Mouse (Mus musculus) brown adipose tissue, adult 24 weeks (tissue): Measurements from ENCODE around the gene Ss18l1. TPM values are rescaled to one million over a fixed set of nuclear protein-coding genes. Genes with fewer than 3 reads are reported as not detected.

ENCODE experiments used
- H3K27ac ChIP-seq: fragments of 200-500 bp; replicated peaks from 2 replicates; pipeline ENCODE4 v1.5.1; 2012; ENCODE audit warnings: low read depth, mild to moderate bottlenecking, low read length
- H3K4me1 ChIP-seq: fragments of 200-500 bp; 2 replicates; pipeline ENCODE4 v1.6.1; 2012; ENCODE audit warnings: low read length, mixed read lengths; ENCODE audit not compliant: control insufficient read depth, insufficient read depth, insufficient read length
- H3K4me3 ChIP-seq: fragments of 200-500 bp; 2 replicates; pipeline ENCODE4 v1.5.1; 2012; ENCODE audit warnings: low read depth, mild to moderate bottlenecking, low read length, moderate library complexity; ENCODE audit not compliant: insufficient read depth
- polyA plus RNA-seq: library from polyadenylated mRNA; stranded (reverse); fragments of >200 nt; gene quantifications from 2 replicates; pipeline ENCODE4 v1.2.4, GENCODE M21; 2012; ENCODE audit not compliant: missing spikeins, insufficient read depth, insufficient read length

The Ss18l1 gene
- polyA plus RNA-seq = 1.2 and 1.5 TPM in 2 replicates

- peaks cover 7% of the 10 kb centered on the region for H3K4me1 ChIP-seq
- H3K27ac ChIP-seq = peak within 1 kb of the TSS; percentile 92
- peak within 1 kb of the TSS; percentile 99 for H3K4me3 ChIP-seq
These were observed at the start of gene Ss18l1, which contains the start of gene Psma7 for GRCm38 (mm10) chr2:180042256-180042857. TSS of gene Ss18l1 (plus strand) at chr2:180042509. TSS of gene Psma7 (minus strand) at chr2:180042433.

DNA sequence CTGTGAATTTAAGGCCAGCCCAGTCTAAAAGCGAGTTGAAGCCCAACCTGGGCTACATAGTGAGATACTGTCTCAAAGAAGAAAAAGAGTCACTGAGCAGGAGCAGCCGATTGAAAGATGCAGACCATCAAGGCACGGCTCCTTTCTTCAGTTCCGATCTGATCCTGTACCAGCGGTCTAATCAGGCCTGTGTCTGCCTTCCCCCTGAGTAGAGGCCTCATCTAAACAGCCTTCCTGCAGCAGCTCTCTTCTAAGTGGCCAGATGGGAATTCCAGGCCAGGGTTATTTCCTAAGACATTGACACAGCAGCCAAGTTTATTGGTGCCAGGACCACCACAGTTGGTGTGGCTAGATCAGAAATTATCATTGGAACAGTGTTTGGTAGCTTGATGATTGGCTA, 49.2 kb upstream of the Ss18l1 start:
- Histone ChIP-seq H3K4me3 (no peak overlapping the region), H3K4me1 (no peaks in the 10 kb centered on the region), H3K27ac (no peak overlapping the region)

DNA sequence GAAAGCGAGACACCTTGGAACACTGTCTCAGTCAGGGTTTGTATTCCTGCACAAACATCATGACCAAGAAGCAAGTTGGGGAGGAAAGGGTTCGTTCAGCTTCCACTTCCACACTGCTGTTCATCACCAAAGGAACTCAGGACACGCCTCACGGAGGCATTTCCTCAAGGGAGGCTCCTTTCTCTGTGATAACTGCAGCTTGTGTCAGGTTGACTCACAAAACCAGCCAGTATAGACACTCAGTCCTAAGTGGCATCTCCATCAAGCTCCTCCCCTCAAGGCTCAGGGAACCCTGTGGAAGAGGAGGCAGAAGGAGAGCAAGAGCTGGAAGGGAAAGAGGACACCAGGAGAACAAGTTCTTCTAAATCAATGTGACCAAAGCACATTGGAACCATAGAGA, 43.9 kb upstream of the Ss18l1 start:
- Histone ChIP-seq H3K27ac (no peak overlapping the region), H3K4me1 (no peaks in the 10 kb centered on the region), H3K4me3 (no peak overlapping the region)

- no peaks in the 10 kb centered on the region for H3K4me1 ChIP-seq
These were observed 40.7 kb upstream of the Ss18l1 start for GRCm38 (mm10) chr2:180001635-180002034.

GRCm38 (mm10) chr2:180005656-180006351, 36.5 kb upstream of the Ss18l1 start:
- H3K4me3 ChIP-seq = no peak overlapping the region
- H3K27ac ChIP-seq = no peak overlapping the region
- no peaks in the 10 kb centered on the region for H3K4me1 ChIP-seq

More at GRCm38 (mm10) chr2:180001635-180002034, 40.7 kb upstream of the Ss18l1 start:
- H3K27ac ChIP-seq = no peak overlapping the region
- no peak overlapping the region for H3K4me3 ChIP-seq

GRCm38 (mm10) chr2:180006352-180007017, 35.8 kb upstream of the Ss18l1 start:
- Histone ChIP-seq H3K4me1 (no peaks in the 10 kb centered on the region), H3K27ac (no peak overlapping the region), H3K4me3 (no peak overlapping the region)

DNA sequence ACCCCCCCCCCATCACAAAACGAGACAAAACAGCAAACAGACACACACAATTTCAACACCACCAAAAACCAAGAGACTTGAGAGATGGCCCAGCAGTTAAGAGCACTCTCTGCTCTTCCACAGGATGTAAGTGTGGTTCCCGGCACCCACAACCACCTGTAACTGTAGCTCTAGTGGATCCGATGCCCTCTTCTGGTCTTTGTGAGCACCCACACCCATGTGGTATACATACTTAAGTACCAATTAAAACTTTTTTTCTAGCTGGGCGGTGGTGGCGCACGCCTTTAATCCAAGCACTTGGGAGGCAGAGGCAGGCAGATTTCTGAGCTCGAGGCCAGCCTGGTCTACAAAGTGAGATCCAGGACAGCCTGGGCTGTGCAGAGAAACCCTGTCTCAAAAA, 31.6 kb upstream of the Ss18l1 start:
- no peak overlapping the region for H3K27ac ChIP-seq
- no peaks in the 10 kb centered on the region for H3K4me1 ChIP-seq
- no peak overlapping the region for H3K4me3 ChIP-seq

DNA sequence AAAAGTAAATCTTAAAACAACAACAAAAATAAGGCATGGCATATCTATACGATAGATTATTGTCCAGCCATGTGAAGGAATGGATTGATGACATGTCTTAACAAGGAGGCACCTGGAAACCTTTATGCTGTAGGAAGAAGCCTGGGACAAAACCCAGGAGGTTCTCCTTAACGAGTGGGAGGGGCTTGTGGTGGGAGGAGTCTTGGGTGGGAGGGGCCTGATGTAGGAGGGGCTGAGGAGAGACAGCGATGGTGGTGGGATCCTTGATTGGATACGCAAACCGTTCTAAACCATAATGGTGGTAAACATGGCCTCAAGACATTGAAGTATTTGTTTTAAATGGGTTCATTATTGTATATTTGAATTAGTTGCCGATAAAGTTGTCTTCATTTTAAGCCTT, 30.9 kb upstream of the Ss18l1 start:
- no peak overlapping the region for H3K27ac ChIP-seq
- no peak overlapping the region for H3K4me3 ChIP-seq
- no peaks in the 10 kb centered on the region for H3K4me1 ChIP-seq

GRCm38 (mm10) chr2:180013686-180014085, 28.6 kb upstream of the Ss18l1 start:
- Histone ChIP-seq H3K4me3 (no peak overlapping the region), H3K27ac (no peak overlapping the region), H3K4me1 (no peaks in the 10 kb centered on the region)

GRCm38 (mm10) chr2:180017632-180018031, 24.7 kb upstream of the Ss18l1 start:
- Histone ChIP-seq H3K27ac (no peak overlapping the region), H3K4me1 (no peaks in the 10 kb centered on the region), H3K4me3 (no peak overlapping the region)

DNA sequence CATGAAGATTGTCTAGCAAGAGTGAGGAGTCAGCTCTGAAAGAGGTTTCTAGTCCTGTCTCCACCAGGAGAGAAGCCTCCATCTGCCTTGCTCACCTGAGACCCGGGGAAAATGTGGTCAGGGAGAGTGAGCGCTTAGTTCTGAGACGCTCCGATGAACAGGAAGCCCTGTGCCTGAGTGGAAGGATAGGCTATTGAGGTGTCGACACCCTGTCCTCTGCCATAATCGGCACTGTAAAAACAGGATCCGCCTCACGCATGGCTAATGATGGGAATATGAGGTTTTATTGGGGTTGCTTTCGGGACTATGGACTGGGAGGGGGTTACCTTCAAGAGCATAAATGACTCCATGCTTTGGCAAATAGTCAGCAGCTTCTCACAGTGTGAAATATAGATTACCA, 23.7 kb upstream of the Ss18l1 start:
- no peak overlapping the region for H3K27ac ChIP-seq
- H3K4me1 ChIP-seq = no peaks in the 10 kb centered on the region
- no peak overlapping the region for H3K4me3 ChIP-seq

GRCm38 (mm10) chr2:180020091-180020661, 22.1 kb upstream of the Ss18l1 start:
- Histone ChIP-seq H3K4me1 (no peaks in the 10 kb centered on the region), H3K27ac (no peak overlapping the region), H3K4me3 (no peak overlapping the region)

GRCm38 (mm10) chr2:180020919-180021318, 21.4 kb upstream of the Ss18l1 start:
- H3K4me1 ChIP-seq = peaks cover 5% of the 10 kb centered on the region
- no peak overlapping the region for H3K27ac ChIP-seq
- no peak overlapping the region for H3K4me3 ChIP-seq

- no peak overlapping the region for H3K27ac ChIP-seq
- no peak overlapping the region for H3K4me3 ChIP-seq
- peaks cover 6% of the 10 kb centered on the region for H3K4me1 ChIP-seq
These were observed 19.6 kb upstream of the Ss18l1 start for GRCm38 (mm10) chr2:180022751-180023150.

DNA sequence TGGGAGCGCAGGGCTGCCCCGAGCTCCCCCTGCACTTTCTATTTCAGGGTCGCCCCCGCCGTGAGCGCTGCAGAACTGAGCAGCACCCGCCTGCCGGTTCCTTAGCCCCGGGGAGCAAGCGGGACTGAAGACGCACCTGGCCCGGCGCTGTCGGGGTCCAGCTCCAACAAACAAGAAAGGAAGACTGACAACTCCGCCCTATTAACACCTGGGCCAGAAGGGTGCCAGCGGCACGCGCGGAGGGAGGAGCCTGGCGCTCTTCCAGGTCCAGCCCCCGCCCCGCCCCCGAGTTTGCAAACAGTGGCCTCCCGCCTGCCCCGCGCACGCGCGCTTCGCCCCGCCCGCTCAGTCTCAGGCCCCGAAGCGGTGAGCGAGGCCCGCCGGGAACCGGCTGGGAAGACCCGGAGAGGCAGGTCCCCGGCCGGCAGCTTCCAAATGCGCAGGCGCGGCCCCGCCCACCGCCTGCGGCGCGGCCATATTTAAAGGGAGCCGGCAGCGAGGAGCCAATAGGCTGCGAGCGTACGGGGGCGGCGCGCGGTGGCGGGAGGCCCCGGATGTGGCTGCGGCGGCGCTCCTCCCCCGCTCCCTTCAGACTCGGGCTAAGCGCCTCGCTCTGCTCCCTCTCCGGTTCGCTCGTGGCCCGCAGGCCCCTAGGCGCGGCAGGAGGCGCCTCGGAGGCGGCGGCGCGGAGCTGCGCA, 17.8 kb upstream of the Ss18l1 start, which contains the start of gene Lsm14b:
TSS of gene Lsm14b (plus strand) at position 587 of the 698 bp plus-strand sequence.
- peaks cover 6% of the 10 kb centered on the region for H3K4me1 ChIP-seq
- H3K4me3 ChIP-seq = peak within 1 kb of the TSS; percentile 94
- H3K27ac ChIP-seq = peak within 1 kb of the TSS; percentile 33; the same call in 1 of the 2 replicates
